Mouse (Mus musculus) neural tube, embryonic 15.5 days (tissue): ENCODE data around the gene Zc3h12b. TPM values are rescaled to one million over a fixed set of nuclear protein-coding genes. Genes with fewer than 3 reads are reported as not detected.

Experiments
- ATAC-seq: fragments of 200-750 bp; cut with Nextera tagmentation; 2 replicates; pipeline ENCODE4 v1.8.0; 2017; ENCODE audit warnings: mild to moderate bottlenecking, moderate TSS enrichment, moderate library complexity; ENCODE audit not compliant: low FRiP score
- H3K27ac ChIP-seq: fragments of 300-500 bp; sonication (generic); replicated peaks from 2 replicates; pipeline ENCODE4 v1.5.1; 2015; ENCODE audit warnings: mild to moderate bottlenecking, inconsistent platforms
- H3K27me3 ChIP-seq: fragments of 300-500 bp; sonication (generic); replicated peaks from 2 replicates; pipeline ENCODE4 v1.6.1; 2015; ENCODE audit warnings: inconsistent platforms
- H3K36me3 ChIP-seq: fragments of 300-500 bp; sonication (generic); 2 replicates; pipeline ENCODE4 v1.6.1; 2015; ENCODE audit warnings: inconsistent platforms
- H3K4me1 ChIP-seq: fragments of 300-500 bp; sonication (generic); 2 replicates; pipeline ENCODE4 v1.6.1; 2015; ENCODE audit warnings: inconsistent platforms
- H3K4me2 ChIP-seq: fragments of 300-500 bp; sonication (generic); 2 replicates; pipeline ENCODE4 v1.6.1; 2015; ENCODE audit warnings: inconsistent platforms, mild to moderate bottlenecking, moderate library complexity
- H3K4me3 ChIP-seq: fragments of 300-500 bp; sonication (generic); replicated peaks from 2 replicates; pipeline ENCODE4 v1.5.1; 2015; ENCODE audit warnings: mild to moderate bottlenecking, inconsistent platforms
- H3K9ac ChIP-seq: fragments of 300-500 bp; sonication (generic); replicated peaks from 2 replicates; pipeline ENCODE4 v1.6.1; 2015; ENCODE audit warnings: mild to moderate bottlenecking, inconsistent platforms
- H3K9me3 ChIP-seq: fragments of 300-500 bp; sonication (generic); replicated peaks from 2 replicates; pipeline ENCODE4 v1.6.1; 2016; ENCODE audit warnings: inconsistent platforms
- WGBS: fragments of 180-500 bp; shearing (Covaris S2); methylation state at CpG from one replicate; pipeline ENCODE4 v1.1.7; 2015; ENCODE audit warnings: mixed read lengths; 5-methylcytosine and 5-hydroxymethylcytosine counted together
- polyA plus RNA-seq: library from polyadenylated mRNA; unstranded; fragments of >200 nt; fragmentation: Nextera tagmentation; extraction: Ambion mirVana; gene quantifications from 2 replicates; pipeline ENCODE4 v1.2.1, GENCODE M21; 2015

The Zc3h12b gene
- 3.1 and 3.4 TPM in 2 replicates for polyA plus RNA-seq

- WGBS: 15% methylated on average over 37 of the region's 46 CpGs
- peak within 1 kb of the TSS; percentile 50 for H3K4me3 ChIP-seq
- H3K27me3 ChIP-seq: no peaks in the 10 kb centered on the region
- ATAC-seq: peak; percentile 99
- H3K4me2 ChIP-seq: peak within 1 kb of the TSS; percentile 57
- no peaks in the 10 kb centered on the region for H3K36me3 ChIP-seq
- no peaks in the 10 kb centered on the region for H3K4me1 ChIP-seq
- H3K27ac ChIP-seq: peak within 1 kb of the TSS; percentile 79
- no peaks in the 10 kb centered on the region for H3K9me3 ChIP-seq
- peak within 1 kb of the TSS; percentile 49 for H3K9ac ChIP-seq
These were observed at the start of gene Zc3h12b for GRCm38 (mm10) chrX:95711227-95712111. Zc3h12b (plus strand) TSS chrX:95711678.

- ATAC-seq: no peak
- whole genome bisulfite sequencing: 100% methylated on average over 1 of the region's 1 CpGs
These were observed 29.3 kb upstream of the Zc3h12b start for GRCm38 (mm10) chrX:95682206-95682605.

GRCm38 (mm10) chrX:95687119-95687518, 24.4 kb upstream of the Zc3h12b start:
- no peaks in the 10 kb centered on the region for H3K36me3 ChIP-seq
- no peak for ATAC-seq
- H3K27ac ChIP-seq: no peak overlapping the region
- no peak overlapping the region for H3K9ac ChIP-seq
- H3K4me3 ChIP-seq: no peak overlapping the region
- 64% methylated on average over 1 of the region's 1 CpGs for WGBS
- no peak overlapping the region for H3K4me2 ChIP-seq
- no peaks in the 10 kb centered on the region for H3K27me3 ChIP-seq
- H3K4me1 ChIP-seq: no peaks in the 10 kb centered on the region
- H3K9me3 ChIP-seq: no peaks in the 10 kb centered on the region

More at GRCm38 (mm10) chrX:95682206-95682605, 29.3 kb upstream of the Zc3h12b start:
- no peak overlapping the region for H3K27ac ChIP-seq
- no peaks in the 10 kb centered on the region for H3K27me3 ChIP-seq
- no peaks in the 10 kb centered on the region for H3K9me3 ChIP-seq
- no peaks in the 10 kb centered on the region for H3K4me1 ChIP-seq
- no peak overlapping the region for H3K4me3 ChIP-seq
- no peaks in the 10 kb centered on the region for H3K36me3 ChIP-seq
- H3K9ac ChIP-seq: no peak overlapping the region
- no peak overlapping the region for H3K4me2 ChIP-seq

- Histone ChIP-seq H3K4me3 (no peak overlapping the region), H3K4me2 (no peak overlapping the region), H3K27ac (no peak overlapping the region), H3K27me3 (no peaks in the 10 kb centered on the region), H3K9ac (no peak overlapping the region), H3K9me3 (no peaks in the 10 kb centered on the region), H3K36me3 (no peaks in the 10 kb centered on the region), H3K4me1 (no peaks in the 10 kb centered on the region)
- WGBS: 44% methylated on average over 2 of the region's 2 CpGs
- no peak for ATAC-seq
These were observed 26.8 kb downstream of the Zc3h12b start for GRCm38 (mm10) chrX:95738253-95738652.

- ATAC-seq: no peak
- H3K9ac ChIP-seq: no peak overlapping the region
- H3K4me3 ChIP-seq: no peak overlapping the region
- 87% methylated on average over 3 of the region's 3 CpGs for WGBS
- H3K9me3 ChIP-seq: no peaks in the 10 kb centered on the region
- H3K4me1 ChIP-seq: no peaks in the 10 kb centered on the region
- no peaks in the 10 kb centered on the region for H3K27me3 ChIP-seq
- H3K4me2 ChIP-seq: no peak overlapping the region
- H3K27ac ChIP-seq: no peak overlapping the region
- H3K36me3 ChIP-seq: no peaks in the 10 kb centered on the region
These were observed 84.4 kb downstream of the Zc3h12b start for GRCm38 (mm10) chrX:95795881-95796280.

- H3K4me3 ChIP-seq: no peak overlapping the region
- no peaks in the 10 kb centered on the region for H3K4me1 ChIP-seq
- H3K4me2 ChIP-seq: no peak overlapping the region
- no peak for ATAC-seq
- no peaks in the 10 kb centered on the region for H3K27me3 ChIP-seq
- no peaks in the 10 kb centered on the region for H3K9me3 ChIP-seq
- no peaks in the 10 kb centered on the region for H3K36me3 ChIP-seq
- 87% methylated on average over 1 of the region's 1 CpGs for WGBS
- H3K27ac ChIP-seq: no peak overlapping the region
- no peak overlapping the region for H3K9ac ChIP-seq
These were observed 90.3 kb downstream of the Zc3h12b start for GRCm38 (mm10) chrX:95801790-95802189.

- H3K36me3 ChIP-seq: no peaks in the 10 kb centered on the region
- H3K27me3 ChIP-seq: no peaks in the 10 kb centered on the region
- no peak overlapping the region for H3K4me2 ChIP-seq
- no peaks in the 10 kb centered on the region for H3K9me3 ChIP-seq
- H3K4me1 ChIP-seq: no peaks in the 10 kb centered on the region
- no peak overlapping the region for H3K27ac ChIP-seq
- no peak for ATAC-seq
- H3K9ac ChIP-seq: no peak overlapping the region
- 75% methylated on average over 12 of the region's 14 CpGs for WGBS
- H3K4me3 ChIP-seq: no peak overlapping the region
These were observed 141.3 kb downstream of the Zc3h12b start for GRCm38 (mm10) chrX:95852806-95853205.

- H3K27ac ChIP-seq: no peak overlapping the region
- H3K4me1 ChIP-seq: no peaks in the 10 kb centered on the region
- no peaks in the 10 kb centered on the region for H3K27me3 ChIP-seq
- H3K4me3 ChIP-seq: no peak overlapping the region
- H3K9me3 ChIP-seq: no peaks in the 10 kb centered on the region
- no peak overlapping the region for H3K4me2 ChIP-seq
- ATAC-seq: no peak
- no peak overlapping the region for H3K9ac ChIP-seq
- H3K36me3 ChIP-seq: no peaks in the 10 kb centered on the region
These were observed 169.6 kb downstream of the Zc3h12b start for GRCm38 (mm10) chrX:95881111-95881510.

- H3K4me3 ChIP-seq: no peak overlapping the region
- no peaks in the 10 kb centered on the region for H3K36me3 ChIP-seq
- H3K9ac ChIP-seq: no peak overlapping the region
- no peak for ATAC-seq
- H3K27me3 ChIP-seq: no peaks in the 10 kb centered on the region
- H3K4me1 ChIP-seq: no peaks in the 10 kb centered on the region
- no peak overlapping the region for H3K27ac ChIP-seq
- H3K4me2 ChIP-seq: no peak overlapping the region
- no peaks in the 10 kb centered on the region for H3K9me3 ChIP-seq
- 90% methylated on average over 3 of the region's 3 CpGs for WGBS
These were observed 191.2 kb downstream of the Zc3h12b start for GRCm38 (mm10) chrX:95902716-95903115.

GRCm38 (mm10) chrX:95935481-95935880, 224.0 kb downstream of the Zc3h12b start:
- Histone ChIP-seq H3K27me3 (no peaks in the 10 kb centered on the region), H3K4me1 (no peaks in the 10 kb centered on the region), H3K36me3 (peaks cover 3% of the 10 kb centered on the region; the same call in 1 of the 2 replicates), H3K4me2 (no peak overlapping the region), H3K9ac (no peak overlapping the region), H3K9me3 (no peaks in the 10 kb centered on the region), H3K4me3 (no peak overlapping the region), H3K27ac (no peak overlapping the region)
- no peak for ATAC-seq
- 84% methylated on average over 2 of the region's 2 CpGs for WGBS

- WGBS: 86% methylated on average over 2 of the region's 2 CpGs
These were observed 234.0 kb downstream of the Zc3h12b start for GRCm38 (mm10) chrX:95945496-95945895.

GRCm38 (mm10) chrX:95948135-95948534, 236.7 kb downstream of the Zc3h12b start:
- Histone ChIP-seq H3K4me2 (no peak overlapping the region), H3K36me3 (peaks cover 19% of the 10 kb centered on the region), H3K9me3 (no peaks in the 10 kb centered on the region), H3K27me3 (no peaks in the 10 kb centered on the region), H3K27ac (no peak overlapping the region), H3K9ac (no peak overlapping the region), H3K4me1 (no peaks in the 10 kb centered on the region), H3K4me3 (no peak overlapping the region)
- WGBS: 89% methylated on average over 4 of the region's 4 CpGs
- ATAC-seq: no peak

More at GRCm38 (mm10) chrX:95945496-95945895, 234.0 kb downstream of the Zc3h12b start:
- H3K27ac ChIP-seq: no peak overlapping the region
- no peaks in the 10 kb centered on the region for H3K9me3 ChIP-seq
- H3K4me3 ChIP-seq: no peak overlapping the region
- no peaks in the 10 kb centered on the region for H3K27me3 ChIP-seq
- peaks cover 12% of the 10 kb centered on the region for H3K36me3 ChIP-seq
- no peaks in the 10 kb centered on the region for H3K4me1 ChIP-seq
- H3K9ac ChIP-seq: no peak overlapping the region
- ATAC-seq: no peak
- no peak overlapping the region for H3K4me2 ChIP-seq
